Mouse (Mus musculus): ENCODE results near the gene Hoxb6. TPM values are rescaled to one million over a fixed set of nuclear protein-coding genes. Genes with fewer than 3 reads are reported as not detected.

Hoxb6 gene
- polyA plus RNA-seq (2016; fragmentation: Nextera tagmentation; extraction: Ambion mirVana): 0.30 TPM in 2 replicates

- Histone ChIP-seq H3K4me3 (no peak within 1 kb of the TSS), H3K27ac (no peak within 1 kb of the TSS), H3K4me2 (no peak within 1 kb of the TSS), H3K9me3 (replicated peaks) (no peaks in the 10 kb centered on the region), H3K9ac (no peak within 1 kb of the TSS), H3K4me1 (peaks cover 11% of the 10 kb centered on the region; the same call in 1 of the 2 replicates), H3K36me3 (no peaks in the 10 kb centered on the region), H3K27me3 (replicated peaks) (peaks cover 99% of the 10 kb centered on the region)
- WGBS (ENCODE audit: insufficient replicate concordance): 8% methylated on average over 21 of the region's 22 CpGs
- ATAC-seq: no peak
Measured at GRCm38 (mm10) chr11:96291681-96292564, at the start of gene Hoxb6. Gene Hoxb6 (plus strand): TSS chr11:96292476.

- Histone ChIP-seq H3K4me2 (no peak overlapping the region), H3K9me3 (replicated peaks) (no peaks in the 10 kb centered on the region), H3K27me3 (replicated peaks) (peaks cover 90% of the 10 kb centered on the region), H3K36me3 (no peaks in the 10 kb centered on the region), H3K27ac (no peak overlapping the region), H3K4me3 (no peak overlapping the region), H3K4me1 (no peaks in the 10 kb centered on the region), H3K9ac (no peak overlapping the region)
- ATAC-seq: no peak
- 0% methylated on average over 14 of the region's 14 CpGs for WGBS (ENCODE audit: insufficient replicate concordance)
Measured at GRCm38 (mm10) chr11:96250901-96251300, 41.4 kb upstream of the Hoxb6 start.

DNA sequence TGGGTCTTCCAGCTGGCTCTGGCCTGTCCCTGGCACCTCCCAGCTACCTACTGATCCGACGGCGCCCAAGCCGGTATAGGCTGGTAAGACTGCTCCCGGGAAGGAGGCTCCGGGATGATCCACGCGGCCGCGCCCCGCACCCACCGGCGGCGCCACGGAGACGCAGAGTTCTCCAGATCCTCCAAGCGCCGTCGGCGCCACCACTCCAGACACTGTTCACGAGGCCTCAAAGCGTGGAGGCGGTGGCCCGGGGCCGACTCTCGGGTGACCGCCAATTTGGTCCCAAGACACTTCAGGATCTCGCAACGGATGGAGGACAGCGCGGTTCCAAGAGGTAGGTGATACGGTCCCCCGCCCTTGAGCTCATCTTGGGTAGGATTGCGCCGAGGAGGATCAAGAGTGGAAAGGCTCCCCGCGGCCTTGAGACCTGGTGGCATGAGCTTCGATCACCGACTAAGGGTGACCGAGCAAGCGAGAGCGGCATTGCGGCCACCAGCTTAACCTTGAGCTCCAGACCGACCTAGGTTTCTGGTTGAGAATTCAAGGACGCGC, 40.7 kb upstream of the Hoxb6 start:
- H3K27ac ChIP-seq: no peak overlapping the region
- H3K27me3 ChIP-seq (replicated peaks): peaks cover 95% of the 10 kb centered on the region
- H3K4me1 ChIP-seq: no peaks in the 10 kb centered on the region
- H3K36me3 ChIP-seq: no peaks in the 10 kb centered on the region
- H3K9me3 ChIP-seq (replicated peaks): no peaks in the 10 kb centered on the region
- H3K9ac ChIP-seq: no peak overlapping the region
- 3% methylated on average over 46 of the region's 46 CpGs for WGBS (ENCODE audit: insufficient replicate concordance)
- no peak overlapping the region for H3K4me2 ChIP-seq
- no peak for ATAC-seq
- no peak overlapping the region for H3K4me3 ChIP-seq

DNA sequence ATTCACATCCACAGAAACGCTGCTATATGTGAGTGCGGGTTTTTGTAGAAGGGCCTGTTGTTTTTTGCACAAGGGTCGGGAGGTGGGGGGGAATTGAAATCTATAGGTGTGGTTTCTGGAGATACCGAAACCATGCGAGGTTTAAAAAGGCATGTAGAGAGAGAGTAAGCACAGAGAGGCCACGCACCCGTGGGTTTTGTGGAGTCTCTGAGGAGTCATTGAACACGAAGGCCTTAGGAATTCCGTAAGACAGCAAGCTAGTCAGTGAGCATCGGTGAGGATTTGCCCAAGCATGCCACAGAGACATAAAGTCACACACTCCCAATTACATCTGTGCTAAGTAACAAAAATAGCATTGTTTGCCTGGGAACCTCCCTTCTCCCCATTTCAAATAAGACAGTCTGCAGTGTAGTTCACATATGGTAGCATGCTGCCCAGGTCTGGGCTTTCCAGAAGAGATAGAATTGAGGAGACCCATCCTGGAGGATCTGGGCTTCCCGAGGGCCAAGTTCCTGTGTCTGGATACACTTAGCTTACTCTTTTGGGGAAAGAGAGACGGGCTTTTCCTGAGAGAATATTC, 39.6 kb upstream of the Hoxb6 start:
- Histone ChIP-seq H3K9ac (no peak overlapping the region), H3K4me3 (no peak overlapping the region)

GRCm38 (mm10) chr11:96254221-96254620, 38.1 kb upstream of the Hoxb6 start:
- Histone ChIP-seq H3K4me2 (no peak overlapping the region), H3K36me3 (no peaks in the 10 kb centered on the region), H3K9me3 (replicated peaks) (no peaks in the 10 kb centered on the region), H3K27ac (no peak overlapping the region), H3K4me3 (no peak overlapping the region), H3K9ac (no peak overlapping the region), H3K27me3 (replicated peaks) (peaks cover 100% of the 10 kb centered on the region), H3K4me1 (no peaks in the 10 kb centered on the region)
- 5% methylated on average over 11 of the region's 11 CpGs for WGBS (ENCODE audit: insufficient replicate concordance)
- ATAC-seq: no peak

More for the DNA sequence above, 39.6 kb upstream of the Hoxb6 start:
- WGBS (ENCODE audit: insufficient replicate concordance): 6% methylated on average over 12 of the region's 12 CpGs
- Histone ChIP-seq H3K36me3 (no peaks in the 10 kb centered on the region), H3K9me3 (replicated peaks) (no peaks in the 10 kb centered on the region), H3K4me2 (no peak overlapping the region), H3K4me1 (no peaks in the 10 kb centered on the region), H3K27ac (no peak overlapping the region), H3K27me3 (replicated peaks) (peaks cover 99% of the 10 kb centered on the region)
- ATAC-seq: no peak

GRCm38 (mm10) chr11:96255111-96255995, 36.9 kb upstream of the Hoxb6 start:
- Histone ChIP-seq H3K4me3 (no peak overlapping the region), H3K9ac (no peak overlapping the region), H3K4me1 (no peaks in the 10 kb centered on the region), H3K4me2 (no peak overlapping the region), H3K36me3 (no peaks in the 10 kb centered on the region), H3K27ac (no peak overlapping the region), H3K9me3 (replicated peaks) (no peaks in the 10 kb centered on the region), H3K27me3 (replicated peaks) (peaks cover 100% of the 10 kb centered on the region)
- no peak for ATAC-seq
- 3% methylated on average over 39 of the region's 39 CpGs for WGBS (ENCODE audit: insufficient replicate concordance)

DNA sequence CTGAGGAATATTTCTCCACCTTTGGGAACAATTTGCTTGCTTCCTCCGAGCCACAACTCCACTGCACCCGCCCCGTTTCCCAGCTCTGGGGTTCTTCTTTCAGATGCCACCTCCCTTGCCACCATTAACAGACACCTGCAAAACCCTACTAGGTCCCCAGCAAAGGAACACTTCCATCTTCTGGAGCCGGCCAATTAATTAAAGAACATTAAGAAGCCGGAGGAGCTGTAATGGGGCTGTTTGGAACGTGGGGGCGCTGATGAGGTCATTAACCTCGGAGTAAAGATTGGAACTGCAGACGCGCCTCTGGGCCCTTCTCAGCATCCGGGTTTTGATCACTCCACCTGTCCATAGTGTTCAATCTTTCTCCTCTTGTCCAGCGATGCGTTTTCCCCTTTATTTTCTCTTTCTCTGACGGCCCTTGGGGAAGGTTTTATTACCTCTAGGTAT, 36.3 kb upstream of the Hoxb6 start:
- no peak overlapping the region for H3K9ac ChIP-seq
- H3K27me3 ChIP-seq (replicated peaks): peaks cover 100% of the 10 kb centered on the region
- no peak overlapping the region for H3K4me2 ChIP-seq
- H3K27ac ChIP-seq: no peak overlapping the region
- H3K4me1 ChIP-seq: no peaks in the 10 kb centered on the region
- no peaks in the 10 kb centered on the region for H3K9me3 ChIP-seq (replicated peaks)
- no peak for ATAC-seq
- no peak overlapping the region for H3K4me3 ChIP-seq
- H3K36me3 ChIP-seq: no peaks in the 10 kb centered on the region
- WGBS (ENCODE audit: insufficient replicate concordance): 6% methylated on average over 14 of the region's 14 CpGs

- H3K4me3 ChIP-seq: no peak overlapping the region
- ATAC-seq: no peak
- no peaks in the 10 kb centered on the region for H3K4me1 ChIP-seq
- 20% methylated on average over 2 of the region's 2 CpGs for WGBS (ENCODE audit: insufficient replicate concordance)
- peaks cover 100% of the 10 kb centered on the region for H3K27me3 ChIP-seq (replicated peaks)
- no peak overlapping the region for H3K27ac ChIP-seq
- no peak overlapping the region for H3K9ac ChIP-seq
- H3K36me3 ChIP-seq: no peaks in the 10 kb centered on the region
- H3K4me2 ChIP-seq: no peak overlapping the region
- no peaks in the 10 kb centered on the region for H3K9me3 ChIP-seq (replicated peaks)
Measured at GRCm38 (mm10) chr11:96257141-96257540, 35.1 kb upstream of the Hoxb6 start.

DNA sequence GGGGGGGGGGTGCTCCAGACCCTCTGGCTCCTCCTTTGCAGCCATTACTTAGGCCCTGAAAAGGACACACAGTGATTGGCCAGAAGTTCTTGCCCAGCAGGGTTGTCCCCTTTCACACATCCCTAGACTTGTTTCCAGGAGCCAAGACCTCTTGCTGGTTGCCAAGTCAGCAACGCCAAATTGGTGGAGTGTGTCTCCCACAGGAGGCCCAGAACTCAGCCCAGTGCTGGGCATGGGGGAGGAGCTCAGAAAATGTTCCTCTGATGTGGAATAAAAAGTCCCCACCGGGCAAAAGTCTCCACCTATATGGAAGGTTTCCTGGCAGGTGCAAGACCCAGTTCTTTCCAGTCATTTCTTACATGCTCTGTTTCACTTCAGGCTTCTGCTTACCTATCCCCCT, 33.2 kb upstream of the Hoxb6 start:
- no peak overlapping the region for H3K4me2 ChIP-seq
- no peaks in the 10 kb centered on the region for H3K9me3 ChIP-seq (replicated peaks)

DNA sequence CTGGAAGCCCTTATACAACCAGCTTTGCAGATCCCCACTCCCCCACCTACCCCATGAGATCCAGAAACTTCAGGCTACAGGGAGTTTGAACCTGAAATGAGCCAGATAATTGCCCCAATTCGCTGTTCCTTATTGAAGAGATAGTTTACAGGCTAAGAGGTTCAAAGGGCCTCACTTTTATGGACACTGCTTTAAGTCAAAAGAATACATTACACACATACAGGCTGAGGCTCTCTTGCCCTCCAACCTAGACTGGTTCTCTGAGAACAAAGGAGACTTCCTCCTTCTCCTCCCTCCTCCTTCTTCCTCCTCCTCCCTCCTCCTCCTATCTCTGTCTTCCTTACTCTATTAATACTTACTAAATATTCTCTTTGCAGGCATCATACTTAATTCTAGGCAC, 32.8 kb upstream of the Hoxb6 start:
- H3K27ac ChIP-seq: no peak overlapping the region
- WGBS (ENCODE audit: insufficient replicate concordance): 0% methylated on average over 1 of the region's 1 CpGs
- H3K4me1 ChIP-seq: no peaks in the 10 kb centered on the region
- H3K9me3 ChIP-seq (replicated peaks): no peaks in the 10 kb centered on the region
- H3K4me2 ChIP-seq: no peak overlapping the region
- no peak overlapping the region for H3K4me3 ChIP-seq
- ATAC-seq: no peak
- no peak overlapping the region for H3K9ac ChIP-seq
- peaks cover 100% of the 10 kb centered on the region for H3K27me3 ChIP-seq (replicated peaks)
- H3K36me3 ChIP-seq: no peaks in the 10 kb centered on the region

More for the DNA sequence above, 33.2 kb upstream of the Hoxb6 start:
- no peak overlapping the region for H3K9ac ChIP-seq
- 16% methylated on average over 2 of the region's 2 CpGs for WGBS (ENCODE audit: insufficient replicate concordance)
- H3K4me1 ChIP-seq: no peaks in the 10 kb centered on the region
- no peak for ATAC-seq
- H3K27me3 ChIP-seq (replicated peaks): peaks cover 100% of the 10 kb centered on the region
- no peak overlapping the region for H3K27ac ChIP-seq
- H3K36me3 ChIP-seq: no peaks in the 10 kb centered on the region
- H3K4me3 ChIP-seq: no peak overlapping the region

DNA sequence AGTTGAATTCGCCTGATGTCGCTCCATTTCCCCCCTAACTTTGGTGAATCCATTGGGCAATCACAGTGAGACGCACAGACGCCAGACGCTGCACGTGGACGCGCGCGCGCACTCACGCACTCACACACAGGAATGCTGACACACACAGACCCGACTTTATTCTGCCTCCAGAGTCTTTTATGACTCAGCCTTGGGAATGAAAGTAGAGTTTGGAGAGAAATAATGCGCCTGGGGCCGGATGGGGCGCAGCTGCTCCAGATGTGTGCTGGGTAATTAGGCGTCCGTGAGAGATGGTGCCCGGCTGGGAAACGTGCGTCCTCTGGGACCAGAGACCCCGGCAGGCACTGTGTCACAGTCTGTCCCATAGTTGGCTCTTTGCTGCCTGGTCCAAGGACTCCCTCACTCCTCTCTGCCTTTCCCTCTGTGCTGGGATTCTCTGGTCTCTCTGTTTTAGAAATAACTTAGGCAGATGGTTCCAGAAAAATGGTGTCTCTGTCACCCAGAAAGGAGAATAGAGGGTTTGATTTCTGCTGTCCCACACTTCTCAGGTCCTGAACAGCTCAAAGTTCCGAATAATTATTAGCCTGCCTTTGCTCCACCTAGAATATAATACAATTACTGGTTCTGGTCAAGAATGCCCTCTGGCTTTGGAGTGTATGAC, 31.8 kb upstream of the Hoxb6 start:
- ATAC-seq: no peak
- Histone ChIP-seq H3K9me3 (replicated peaks) (no peaks in the 10 kb centered on the region), H3K4me3 (no peak overlapping the region), H3K27ac (no peak overlapping the region), H3K4me2 (no peak overlapping the region), H3K4me1 (no peaks in the 10 kb centered on the region), H3K9ac (no peak overlapping the region), H3K36me3 (no peaks in the 10 kb centered on the region), H3K27me3 (replicated peaks) (peaks cover 100% of the 10 kb centered on the region)
- 4% methylated on average over 23 of the region's 23 CpGs for WGBS (ENCODE audit: insufficient replicate concordance)
